ENCODE assay signal across 8 mouse cellular contexts in genomic region chr9:98600094-98600493, GRCm38 (mm10). TPM values are rescaled to one million over a fixed set of nuclear protein-coding genes. Genes with fewer than 3 reads are reported as not detected.
A peak's percentile ranks its signal among the peaks of the same experiment; 100 is the strongest.
DNase-seq lines count a peak whose midpoint lies in the region; ATAC-seq and TF ChIP-seq lines count a peak whose summit lies in the region.

No protein-coding gene starts in this region.

- no peak for ATAC-seq in liver, embryonic 11.5 days (replicated peaks; ENCODE audit: low FRiP score)
- no peak for ATAC-seq in inflammation-experienced regulatory T-cells, adult 6 months

- no peak for TF ChIP-seq POLR2A in bone marrow macrophage, adult 2 months (IDR thresholded peaks at IDR 0.05; ENCODE audit: borderline replicate concordance, low read depth, low read length)
- no peak for TF ChIP-seq POLR2A in myocyte (IDR thresholded peaks at IDR 0.05; ENCODE audit: insufficient read length, low read depth)

- no peak overlapping the region for H3K27ac ChIP-seq in liver, embryonic 11.5 days (ENCODE audit: low read depth, low read length)
- H3K27ac ChIP-seq in bone marrow macrophage, adult 2 months (ENCODE audit: insufficient read depth, low read depth, low read length): no peak overlapping the region
- H3K27ac ChIP-seq in left cerebral cortex, adult 2 months: no peak overlapping the region

- H3K4me1 ChIP-seq in liver, embryonic 11.5 days (replicated peaks; ENCODE audit: control insufficient read depth, insufficient read depth, low read length): peaks cover 8% of the 10 kb centered on the region; the same call in 1 of the 2 replicates
- H3K4me1 ChIP-seq in bone marrow macrophage, adult 2 months (ENCODE audit: control insufficient read depth, insufficient read depth, low read length): peaks cover 5% of the 10 kb centered on the region

- DNase-seq in liver, embryonic 11.5 days (ENCODE audit: low spot score): no peak
- no peak for DNase-seq in liver
- peak; percentile 21 for DNase-seq in induced T-regulatory cell, adult 2 months (ENCODE audit: low read depth)
- no peak for DNase-seq in left cerebral cortex, adult 2 months (ENCODE audit: extremely low spot score in 1 of 2, low spot score in 2 of 2)
- no peak for DNase-seq in urinary bladder, adult 18-20 months (ENCODE audit: low spot score in 2 of 2)

- H3K79me2 ChIP-seq in myocyte (ENCODE audit: control insufficient read depth, insufficient read depth): peaks cover 27% of the 10 kb centered on the region

- intact Hi-C loops in left cerebral cortex, adult 2 months (cut with DNase I): no loop called here

- no peak overlapping the region; the same call in 1 of the 2 replicates for H3K9ac ChIP-seq in liver, embryonic 11.5 days (ENCODE audit: low read depth, low read length)

- H3K4me3 ChIP-seq in liver, embryonic 11.5 days (ENCODE audit: low read depth, low read length): peak overlapping the region; percentile 93
- H3K4me3 ChIP-seq in bone marrow macrophage, adult 2 months (ENCODE audit: insufficient read depth, low read length): peak overlapping the region; percentile 83
- H3K4me3 ChIP-seq in myocyte: peak overlapping the region; percentile 54
- H3K4me3 ChIP-seq in left cerebral cortex, adult 2 months: no peak overlapping the region

- TF ChIP-seq CTCF in bone marrow macrophage, adult 2 months (IDR thresholded peaks at IDR 0.05; ENCODE audit: low read depth, low read length): no peak
- TF ChIP-seq CTCF in left cerebral cortex, adult 2 months (IDR thresholded peaks at IDR 0.05): no peak

- H3K27me3 ChIP-seq in liver, embryonic 11.5 days (replicated peaks; ENCODE audit: control insufficient read depth, insufficient read depth, low read length): no peaks in the 10 kb centered on the region
- H3K27me3 ChIP-seq in myocyte (ENCODE audit: control insufficient read depth, insufficient read depth, insufficient read length): no peaks in the 10 kb centered on the region

- peak overlapping the region; percentile 90 for H3K4me2 ChIP-seq in liver, embryonic 11.5 days
- H3K4me2 ChIP-seq in myocyte (ENCODE audit: low read depth): peak overlapping the region; percentile 94

- peaks cover 16% of the 10 kb centered on the region for H3K36me3 ChIP-seq in liver, embryonic 11.5 days (ENCODE audit: control insufficient read depth, insufficient read depth, low read length)
- peaks cover 8% of the 10 kb centered on the region for H3K36me3 ChIP-seq in myocyte (ENCODE audit: control insufficient read depth, insufficient read depth)

- H3K9me3 ChIP-seq in liver, embryonic 11.5 days (ENCODE audit: control insufficient read depth, low read length): peaks cover 3% of the 10 kb centered on the region

- 75% methylated on average over 6 of the region's 6 CpGs for WGBS in liver, embryonic 11.5 days

- no peak overlapping the region for H3ac ChIP-seq in myocyte (ENCODE audit: control insufficient read depth, insufficient read length)

TF ChIP-seq in myocyte, 11 proteins besides CTCF, POLR2A, EP300 and RAD21:
- TF ChIP-seq TCF12 (IDR thresholded peaks at IDR 0.05; ENCODE audit: insufficient read depth, poor library complexity, severe bottlenecking) (no peak), E2F4 (IDR thresholded peaks at IDR 0.05; ENCODE audit: insufficient read depth) (no peak), POLR2AphosphoS2 (IDR thresholded peaks at IDR 0.05; ENCODE audit: insufficient read length, low read depth) (no peak), MAX (IDR thresholded peaks at IDR 0.05; ENCODE audit: low read depth) (no peak), MYOG (IDR thresholded peaks at IDR 0.05; ENCODE audit: control insufficient read depth in 1 of 3, insufficient read depth in 1 of 3, insufficient read length in 2 of 3, low read depth in 2 of 3) (no peak), MYOD1 (IDR thresholded peaks at IDR 0.05; ENCODE audit: control insufficient read depth in 1 of 3, insufficient read length in 2 of 3, low read depth in 2 of 3) (no peak), REST (IDR thresholded peaks at IDR 0.05; ENCODE audit: insufficient read depth, insufficient read length) (no peak), TCF3 (IDR thresholded peaks at IDR 0.05; ENCODE audit: insufficient read length, low read depth) (no peak), SRF (IDR thresholded peaks at IDR 0.05; ENCODE audit: control insufficient read depth, insufficient read length, low read depth) (no peak), USF1 (IDR thresholded peaks at IDR 0.05; ENCODE audit: low read depth) (no peak)

RNA-seq across cellular contexts. Expression of gene Mrps22, which starts 1.4 kb away (rescaled TPM):
- polyA plus RNA-seq in liver, embryonic 11.5 days (2014; fragmentation: Nextera tagmentation; extraction: Ambion mirVana): 85.4 and 96.5 TPM in 2 replicates
- 12.9 and 14.1 TPM in 2 replicates for polyA plus RNA-seq in bone marrow macrophage, adult 2 months (2012; ENCODE audit: insufficient read depth, insufficient read length, missing spikeins)
- 33.5 TPM for polyA plus RNA-seq in myocyte (2012; fragmentation: generic; extraction: Trizol)
- total RNA-seq in left cerebral cortex, adult 2 months (2021): 10 to 100 TPM; 27.7 to 28.0 TPM
- 10 to 100 TPM; 14.1 to 22.2 (median 15.2) TPM for polyA plus RNA-seq in inflammation-experienced regulatory T-cells, adult 6 months (2017; shearing (Covaris generic))

RNA-seq across cellular contexts. Expression of gene Copb2, which starts 36.6 kb away (rescaled TPM):
- polyA plus RNA-seq in liver, embryonic 11.5 days (2014; fragmentation: Nextera tagmentation; extraction: Ambion mirVana): 134 and 157 TPM in 2 replicates
- polyA plus RNA-seq in bone marrow macrophage, adult 2 months (2012; ENCODE audit: insufficient read depth, insufficient read length, missing spikeins): 85.7 and 93.6 TPM in 2 replicates
- 94.1 TPM for polyA plus RNA-seq in myocyte (2012; fragmentation: generic; extraction: Trizol)
- 10 to 100 TPM; 84.2 to 91.0 TPM for total RNA-seq in left cerebral cortex, adult 2 months (2021)
- 10 to 100 TPM; 92.7 to 93.1 (median 93.1) TPM for polyA plus RNA-seq in inflammation-experienced regulatory T-cells, adult 6 months (2017; shearing (Covaris generic))
